Mouse (Mus musculus): ENCODE data around the gene Atf6. TPM values are rescaled to one million over a fixed set of nuclear protein-coding genes. Genes with fewer than 3 reads are reported as not detected.
A peak's percentile ranks its signal among the peaks of the same experiment; 100 is the strongest.

Gene Atf6
- polyA plus RNA-seq, 1 experiment from 2014 or later = 11.9 TPM

DNA sequence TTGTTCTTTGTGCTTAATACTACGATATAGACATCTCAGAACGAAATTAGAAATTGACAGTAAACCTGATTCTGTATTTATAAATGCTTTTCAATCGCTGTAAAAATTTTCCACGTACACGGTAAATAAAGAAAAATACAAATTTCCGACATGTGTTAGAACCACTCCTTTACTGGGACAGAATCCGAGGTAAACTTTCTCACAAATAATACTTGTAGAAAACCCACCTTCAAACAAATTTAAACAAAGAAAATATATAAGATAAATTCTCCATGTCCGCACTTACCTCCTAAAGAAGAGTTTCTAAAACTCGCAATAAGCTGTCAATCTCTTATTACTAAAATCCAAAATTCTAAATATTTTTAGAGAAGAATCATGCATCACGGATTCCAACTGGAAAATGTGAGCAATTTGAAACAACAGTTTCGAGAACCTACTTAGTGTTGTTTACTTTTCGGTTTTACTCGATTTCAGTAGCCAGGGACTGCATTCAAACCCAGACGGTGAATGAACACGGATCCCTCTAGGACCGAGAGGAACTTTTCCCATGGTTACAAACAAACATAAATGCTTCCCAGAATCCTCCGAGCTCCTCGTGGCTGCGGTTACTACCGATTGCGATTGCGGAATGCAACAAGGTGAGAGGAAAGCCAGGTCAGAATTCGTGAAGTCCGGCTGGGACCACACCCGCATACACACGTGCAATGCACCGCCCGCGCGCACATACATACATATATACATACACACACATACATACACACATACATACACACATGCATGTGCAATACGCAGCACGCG is 735 bp upstream of the Atf6 start:
- 0 out of 2 replicates have a peak, but pooled peaks cover 3% of the 10 kb centered on the region for H3K4me1 ChIP-seq (ENCODE audit: control insufficient read depth, insufficient read depth, low read length)
- WGBS = under 1% methylated on average over 33 of the region's 33 CpGs
- no peaks in the 10 kb centered on the region for H3K9me3 ChIP-seq (ENCODE audit: control insufficient read depth, low read length)
- DNase-seq (ENCODE audit: low spot score) (peak; percentile 73), ATAC-seq (ENCODE audit: insufficient read depth, low FRiP score, low TSS enrichment) (peak; percentile 63)
- peak overlapping the region; percentile 75 for H3K4me2 ChIP-seq (ENCODE audit: low read depth)
- no peaks in the 10 kb centered on the region for H3K36me3 ChIP-seq (ENCODE audit: control insufficient read depth, insufficient read depth, low read length)
- H3K27me3 ChIP-seq (ENCODE audit: control insufficient read depth, insufficient read depth, low read length) = no peaks in the 10 kb centered on the region
- H3K27ac ChIP-seq (ENCODE audit: low read depth, low read length) = no peak overlapping the region
- H3K4me3 ChIP-seq (ENCODE audit: low read depth, low read length) = peak overlapping the region; percentile 86
- no peak overlapping the region for H3K9ac ChIP-seq (ENCODE audit: low read length)

DNA sequence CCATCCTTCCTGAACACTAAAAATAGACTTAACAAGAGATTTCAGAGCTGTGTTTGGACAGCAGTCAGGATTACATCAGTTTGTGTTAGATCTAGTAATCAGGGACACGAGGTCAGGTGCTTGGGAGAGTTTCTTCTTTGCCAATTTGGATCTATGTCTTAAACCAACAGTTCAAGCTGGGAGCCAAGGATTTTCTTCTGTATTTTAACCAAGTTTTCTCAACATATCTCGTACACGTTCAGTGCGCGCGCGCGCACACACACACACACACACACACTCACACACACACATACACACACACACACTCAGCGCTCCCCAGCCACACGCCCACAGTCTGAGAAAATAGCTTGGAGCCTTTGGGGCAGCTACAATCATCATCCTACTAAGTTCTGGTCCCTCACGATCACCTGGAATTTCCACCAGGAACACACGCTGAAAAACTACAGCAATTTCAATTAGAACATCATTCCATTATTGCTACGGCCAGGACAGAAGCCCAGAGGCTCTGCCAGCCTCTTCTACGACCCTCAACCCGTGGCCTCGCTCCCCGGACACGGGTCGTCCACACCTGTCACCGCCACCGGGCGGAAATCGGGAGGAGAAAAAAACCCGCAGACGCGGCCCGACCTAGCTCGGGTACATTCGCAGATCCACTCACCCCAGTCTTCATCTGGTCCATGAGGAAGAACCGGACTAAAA is 430 bp downstream of the Atf6 start:
- H3K9me3 ChIP-seq (ENCODE audit: control insufficient read depth, low read length) = no peaks in the 10 kb centered on the region
- 0 out of 2 replicates have a peak, but pooled peaks cover 3% of the 10 kb centered on the region for H3K4me1 ChIP-seq (ENCODE audit: control insufficient read depth, insufficient read depth, low read length)
- peak overlapping the region; percentile 86 for H3K9ac ChIP-seq (ENCODE audit: low read length)
- ATAC-seq (ENCODE audit: insufficient read depth, low FRiP score, low TSS enrichment) (peak; percentile 60; the same call in 1 of the 2 replicates), DNase-seq (ENCODE audit: low spot score) (peak; percentile 31)
- WGBS = 5% methylated on average over 30 of the region's 30 CpGs
- no peaks in the 10 kb centered on the region for H3K27me3 ChIP-seq (ENCODE audit: control insufficient read depth, insufficient read depth, low read length)
- no peaks in the 10 kb centered on the region for H3K36me3 ChIP-seq (ENCODE audit: control insufficient read depth, insufficient read depth, low read length)
- H3K27ac ChIP-seq (ENCODE audit: low read depth, low read length) = 0 out of 2 replicates have a peak overlapping the region, but pooled peaks have one; percentile 14
- peak overlapping the region; percentile 86 for H3K4me3 ChIP-seq (ENCODE audit: low read depth, low read length)
- H3K4me2 ChIP-seq (ENCODE audit: low read depth) = peak overlapping the region; percentile 75

DNA sequence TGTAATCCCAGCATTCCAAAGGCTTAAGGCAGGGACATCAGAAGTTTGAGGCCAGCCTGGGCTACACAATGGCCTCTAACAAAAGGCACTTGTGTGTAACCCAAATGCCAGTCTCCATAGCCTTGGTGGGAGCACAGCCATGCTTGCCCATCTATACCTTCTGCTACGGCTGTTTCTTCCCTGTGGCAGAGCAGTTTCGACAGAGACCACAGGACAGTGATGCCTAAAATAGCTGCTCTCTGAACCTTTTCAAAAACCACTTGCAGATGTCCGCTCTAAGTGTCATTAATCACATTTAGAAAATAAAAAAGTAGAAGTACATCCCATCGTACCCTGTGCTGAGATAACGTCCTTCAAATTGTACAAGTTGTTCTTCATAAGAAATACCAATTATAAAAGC is 2.2 kb downstream of the Atf6 start:
- no peaks in the 10 kb centered on the region for H3K36me3 ChIP-seq (ENCODE audit: control insufficient read depth, insufficient read depth, low read length)
- H3K27me3 ChIP-seq (ENCODE audit: control insufficient read depth, insufficient read depth, low read length) = no peaks in the 10 kb centered on the region
- no peak overlapping the region for H3K4me2 ChIP-seq (ENCODE audit: low read depth)
- no peak overlapping the region for H3K27ac ChIP-seq (ENCODE audit: low read depth, low read length)
- no peak for DNase-seq (ENCODE audit: low spot score)
- no peaks in the 10 kb centered on the region for H3K9me3 ChIP-seq (ENCODE audit: control insufficient read depth, low read length)
- 0 out of 2 replicates have a peak, but pooled peaks cover 3% of the 10 kb centered on the region for H3K4me1 ChIP-seq (ENCODE audit: control insufficient read depth, insufficient read depth, low read length)
- no peak for ATAC-seq (ENCODE audit: insufficient read depth, low FRiP score, low TSS enrichment)
- no peak overlapping the region for H3K9ac ChIP-seq (ENCODE audit: low read length)
- 86% methylated on average over 5 of the region's 5 CpGs for WGBS
- H3K4me3 ChIP-seq (ENCODE audit: low read depth, low read length) = no peak overlapping the region

DNA sequence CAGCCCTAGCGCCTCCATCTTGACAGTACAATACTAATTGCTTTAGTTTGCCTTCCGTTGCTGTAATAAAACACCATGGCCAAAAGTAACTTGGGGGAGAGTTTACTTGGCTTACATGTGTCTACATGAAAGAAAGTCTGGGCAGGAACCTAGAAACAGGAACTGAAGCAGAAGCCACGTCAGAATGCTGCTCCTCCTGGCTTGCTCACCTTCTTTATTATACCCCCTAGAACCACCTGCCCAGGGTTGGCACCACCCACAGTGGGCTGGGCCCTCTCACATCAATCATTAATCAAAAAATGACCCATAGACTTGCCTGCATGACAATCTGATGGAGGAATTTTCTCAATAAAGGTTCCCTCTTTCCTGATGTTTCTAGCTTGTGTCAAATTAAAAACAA is 2.8 kb downstream of the Atf6 start:
- no peaks in the 10 kb centered on the region for H3K36me3 ChIP-seq (ENCODE audit: control insufficient read depth, insufficient read depth, low read length)
- H3K4me1 ChIP-seq (ENCODE audit: control insufficient read depth, insufficient read depth, low read length) = 0 out of 2 replicates have a peak, but pooled peaks cover 3% of the 10 kb centered on the region
- H3K9ac ChIP-seq (ENCODE audit: low read length) = no peak overlapping the region
- no peak overlapping the region for H3K27ac ChIP-seq (ENCODE audit: low read depth, low read length)
- no peak for DNase-seq (ENCODE audit: low spot score)
- no peaks in the 10 kb centered on the region for H3K9me3 ChIP-seq (ENCODE audit: control insufficient read depth, low read length)
- no peak overlapping the region for H3K4me3 ChIP-seq (ENCODE audit: low read depth, low read length)
- ATAC-seq (ENCODE audit: insufficient read depth, low FRiP score, low TSS enrichment) = no peak
- WGBS = 81% methylated on average over 3 of the region's 3 CpGs
- H3K27me3 ChIP-seq (ENCODE audit: control insufficient read depth, insufficient read depth, low read length) = no peaks in the 10 kb centered on the region
- no peak overlapping the region for H3K4me2 ChIP-seq (ENCODE audit: low read depth)

DNA sequence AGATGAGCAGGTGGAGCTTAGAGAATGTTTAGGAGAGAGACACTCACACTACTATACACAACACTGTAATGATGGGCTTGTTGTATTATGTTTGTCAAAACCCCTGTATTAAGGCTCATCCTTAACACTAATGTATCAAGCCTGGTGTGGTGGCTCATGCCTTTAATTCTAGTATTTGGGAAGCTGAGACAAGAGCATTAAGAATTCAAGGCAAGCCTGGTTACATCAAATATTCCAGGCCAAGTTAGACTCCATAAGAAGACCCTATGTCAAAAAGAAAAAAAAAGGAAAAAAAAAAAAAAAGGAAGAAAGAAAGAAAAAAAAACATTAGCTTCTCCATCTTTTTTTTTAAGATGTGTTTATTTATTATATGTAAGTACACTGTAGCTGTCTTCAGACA is 3.3 kb downstream of the Atf6 start:
- no peaks in the 10 kb centered on the region for H3K36me3 ChIP-seq (ENCODE audit: control insufficient read depth, insufficient read depth, low read length)
- H3K27ac ChIP-seq (ENCODE audit: low read depth, low read length) = no peak overlapping the region
- no peak for DNase-seq (ENCODE audit: low spot score)
- ATAC-seq (ENCODE audit: insufficient read depth, low FRiP score, low TSS enrichment) = no peak
- no peak overlapping the region for H3K4me2 ChIP-seq (ENCODE audit: low read depth)
- H3K9me3 ChIP-seq (ENCODE audit: control insufficient read depth, low read length) = no peaks in the 10 kb centered on the region
- H3K4me1 ChIP-seq (ENCODE audit: control insufficient read depth, insufficient read depth, low read length) = 0 out of 2 replicates have a peak, but pooled peaks cover 3% of the 10 kb centered on the region
- no peak overlapping the region for H3K4me3 ChIP-seq (ENCODE audit: low read depth, low read length)
- no peaks in the 10 kb centered on the region for H3K27me3 ChIP-seq (ENCODE audit: control insufficient read depth, insufficient read depth, low read length)
- H3K9ac ChIP-seq (ENCODE audit: low read length) = no peak overlapping the region

DNA sequence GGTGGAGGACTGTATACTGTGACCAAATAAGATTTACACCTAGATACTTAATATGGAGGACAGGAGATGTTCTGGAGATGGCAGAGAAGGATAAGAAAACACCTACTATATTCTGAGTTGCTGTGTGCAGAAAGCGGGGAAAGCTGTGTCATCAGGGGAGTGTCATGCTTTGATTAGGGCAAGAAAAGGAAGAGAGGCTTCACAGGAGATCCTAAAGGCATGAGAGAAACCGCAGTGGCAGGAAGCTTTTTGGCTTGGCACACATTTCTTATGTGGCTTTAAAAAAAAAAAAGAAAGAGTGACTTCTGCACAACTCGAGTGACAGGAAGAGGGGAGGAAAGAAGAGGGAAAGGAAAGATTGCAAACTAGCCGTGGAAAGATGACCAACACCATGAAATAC is 4.5 kb downstream of the Atf6 start:
- Histone ChIP-seq H3K9me3 (ENCODE audit: control insufficient read depth, low read length) (no peaks in the 10 kb centered on the region), H3K27me3 (ENCODE audit: control insufficient read depth, insufficient read depth, low read length) (no peaks in the 10 kb centered on the region), H3K27ac (ENCODE audit: low read depth, low read length) (no peak overlapping the region), H3K4me2 (ENCODE audit: low read depth) (no peak overlapping the region), H3K4me1 (ENCODE audit: control insufficient read depth, insufficient read depth, low read length) (0 out of 2 replicates have a peak, but pooled peaks cover 3% of the 10 kb centered on the region), H3K9ac (ENCODE audit: low read length) (no peak overlapping the region), H3K4me3 (ENCODE audit: low read depth, low read length) (no peak overlapping the region), H3K36me3 (ENCODE audit: control insufficient read depth, insufficient read depth, low read length) (no peaks in the 10 kb centered on the region)
- DNase-seq (ENCODE audit: low spot score) = no peak
- WGBS = 73% methylated on average over 4 of the region's 4 CpGs
- no peak for ATAC-seq (ENCODE audit: insufficient read depth, low FRiP score, low TSS enrichment)

DNA sequence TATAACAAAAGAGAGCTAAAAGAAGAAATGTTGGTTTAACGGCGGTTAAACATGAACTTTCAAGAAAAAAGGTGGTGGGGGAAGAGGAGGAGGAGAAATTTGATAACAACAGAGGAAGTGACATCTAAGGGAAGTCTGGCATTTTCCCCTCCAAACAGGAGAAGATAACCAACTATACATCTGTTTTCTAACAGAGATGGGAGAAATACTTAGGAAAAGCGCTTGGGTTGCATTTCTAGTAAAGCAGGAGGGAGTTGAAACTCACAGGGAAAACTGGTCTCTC is 5.2 kb downstream of the Atf6 start:
- WGBS = 89% methylated on average over 3 of the region's 3 CpGs
- ATAC-seq (ENCODE audit: insufficient read depth, low FRiP score, low TSS enrichment) (no peak), DNase-seq (ENCODE audit: low spot score) (no peak)
- H3K27ac ChIP-seq (ENCODE audit: low read depth, low read length) = no peak overlapping the region
- no peaks in the 10 kb centered on the region for H3K9me3 ChIP-seq (ENCODE audit: control insufficient read depth, low read length)
- H3K36me3 ChIP-seq (ENCODE audit: control insufficient read depth, insufficient read depth, low read length) = no peaks in the 10 kb centered on the region
- H3K4me3 ChIP-seq (ENCODE audit: low read depth, low read length) = no peak overlapping the region
- 0 out of 2 replicates have a peak, but pooled peaks cover 3% of the 10 kb centered on the region for H3K4me1 ChIP-seq (ENCODE audit: control insufficient read depth, insufficient read depth, low read length)
- H3K27me3 ChIP-seq (ENCODE audit: control insufficient read depth, insufficient read depth, low read length) = no peaks in the 10 kb centered on the region
- no peak overlapping the region for H3K9ac ChIP-seq (ENCODE audit: low read length)
- H3K4me2 ChIP-seq (ENCODE audit: low read depth) = no peak overlapping the region

DNA sequence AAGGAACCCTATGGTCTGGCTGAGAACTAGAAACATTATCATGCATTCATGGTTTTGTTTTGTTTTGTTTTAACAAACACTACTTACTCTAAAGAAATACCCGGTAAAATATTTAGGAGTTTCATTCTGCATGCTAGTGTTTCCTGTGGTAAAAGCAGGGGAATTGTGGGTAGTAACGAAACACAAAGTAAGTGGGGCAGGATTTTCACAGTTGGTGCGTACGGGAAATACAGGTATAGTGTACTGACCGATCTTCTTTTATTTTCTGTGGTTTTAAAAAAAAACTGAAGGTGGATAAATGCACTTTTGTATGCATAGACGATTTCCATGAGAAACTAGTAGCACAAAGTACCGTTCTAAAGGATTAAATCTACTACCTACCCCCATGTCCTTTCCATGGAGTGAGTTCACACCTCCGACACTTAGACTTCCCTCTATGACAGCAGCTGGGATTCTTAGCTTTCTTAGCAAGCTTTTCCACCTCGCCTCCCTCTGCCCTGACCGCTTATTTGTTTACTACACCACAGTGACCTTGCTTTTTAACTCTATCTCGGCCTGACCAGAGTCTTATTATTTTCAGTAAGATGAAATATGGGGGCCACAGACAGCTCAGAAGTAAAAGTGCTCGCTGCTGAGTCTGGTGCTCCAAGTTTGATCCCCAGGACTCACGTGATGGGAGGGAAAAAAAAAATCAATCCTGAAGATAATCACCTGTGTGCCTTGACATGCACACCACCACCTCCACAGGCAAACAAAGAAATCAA is 5.7 kb downstream of the Atf6 start:
- WGBS = 81% methylated on average over 13 of the region's 13 CpGs

More for the DNA sequence above, 5.7 kb downstream of the Atf6 start:
- no peak for ATAC-seq (ENCODE audit: insufficient read depth, low FRiP score, low TSS enrichment)
- Histone ChIP-seq H3K9me3 (ENCODE audit: control insufficient read depth, low read length) (no peaks in the 10 kb centered on the region), H3K27me3 (ENCODE audit: control insufficient read depth, insufficient read depth, low read length) (no peaks in the 10 kb centered on the region), H3K27ac (ENCODE audit: low read depth, low read length) (no peak overlapping the region), H3K36me3 (ENCODE audit: control insufficient read depth, insufficient read depth, low read length) (no peaks in the 10 kb centered on the region), H3K4me2 (ENCODE audit: low read depth) (no peak overlapping the region), H3K4me1 (ENCODE audit: control insufficient read depth, insufficient read depth, low read length) (0 out of 2 replicates have a peak, but pooled peaks cover under 1% of the 10 kb centered on the region), H3K9ac (ENCODE audit: low read length) (no peak overlapping the region), H3K4me3 (ENCODE audit: low read depth, low read length) (no peak overlapping the region)
- no peak for DNase-seq (ENCODE audit: low spot score)

Data from neural tube, embryonic 11.5 days (tissue).